Mouse (Mus musculus) cortical plate, adult 2 months (tissue): ENCODE measurements around the gene S1pr3.

Experiments
- CTCF ChIP-seq: fragments of 200-500 bp; IDR thresholded peaks from 2 replicates; pipeline ENCODE4 v1.5.1; 2011; ENCODE audit warnings: mild to moderate bottlenecking, control low read depth, low read length; ENCODE audit not compliant: insufficient read depth; ENCODE audit errors: extremely low read depth
- POLR2A ChIP-seq: fragments of 200-500 bp; IDR thresholded peaks from 2 replicates; pipeline ENCODE4 v1.6.1; 2011; ENCODE audit warnings: mild to moderate bottlenecking, low read length, control low read depth; ENCODE audit not compliant: insufficient read depth; ENCODE audit errors: extremely low read depth

- TF ChIP-seq POLR2A (no peak), CTCF (no peak)
Observed at GRCm38 (mm10) chr13:51433371-51433770, 24.9 kb downstream of the S1pr3 start.
